Mouse (Mus musculus) layer of hippocampus, adult 9-10 months (tissue): ENCODE measurements around the gene Tnp2.
"Not testable (repeated sequence)": the region's sequence is repeated elsewhere in the genome, so short reads cannot be mapped to it uniquely, and the experiment has no call there.

Experiments used
- DNase-seq: peaks from one replicate; pipeline ENCODE4 v3.0.0; 2022; ENCODE audit warnings: low spot score

Gene Tnp2

DNA sequence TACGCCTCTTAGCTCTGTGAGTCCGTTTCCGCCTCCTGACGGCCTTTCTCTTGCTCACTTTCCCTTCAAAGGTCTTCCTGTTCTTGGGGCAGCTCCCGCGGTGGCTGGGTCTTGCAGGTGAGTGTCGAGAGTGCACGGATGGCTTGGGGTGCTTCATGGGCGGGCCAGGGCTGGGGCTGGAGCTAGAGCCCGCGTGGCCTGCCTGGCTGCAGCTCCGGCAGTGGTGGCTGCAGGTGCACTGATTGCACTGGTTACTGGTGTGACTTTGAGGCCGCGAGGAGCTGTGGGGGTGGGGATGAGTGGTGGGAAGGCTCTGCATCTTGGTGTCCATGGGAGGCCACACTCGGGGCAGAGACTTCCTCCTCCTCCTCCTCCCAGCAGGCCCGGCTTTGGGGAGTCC, at the start of gene Tnp2:
Gene Tnp2, minus strand, starts transcription at position 390 of the 400 bp plus-strand sequence.
- no peak for DNase-seq

DNA sequence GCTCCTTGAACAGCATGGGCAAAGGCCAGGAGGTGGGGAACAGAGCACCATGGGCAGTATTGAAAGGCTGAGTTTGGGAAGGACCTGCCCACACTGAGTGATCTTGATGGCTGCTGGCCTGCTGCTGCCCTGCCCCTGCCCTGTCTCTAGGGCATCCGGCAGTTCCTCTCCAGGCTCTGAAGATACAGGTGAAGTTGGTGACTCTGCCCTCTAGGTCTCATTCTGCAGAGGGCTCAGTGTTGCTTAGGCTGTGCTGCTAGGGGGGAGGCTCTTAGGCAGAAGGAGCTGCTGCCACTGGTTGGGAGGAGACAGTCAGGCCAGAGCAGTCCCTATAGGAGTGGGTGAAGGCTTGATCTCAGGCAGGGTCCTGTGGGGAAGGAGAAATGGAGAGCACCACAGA, 49.4 kb upstream of the Tnp2 start:
- DNase-seq = no peak

DNA sequence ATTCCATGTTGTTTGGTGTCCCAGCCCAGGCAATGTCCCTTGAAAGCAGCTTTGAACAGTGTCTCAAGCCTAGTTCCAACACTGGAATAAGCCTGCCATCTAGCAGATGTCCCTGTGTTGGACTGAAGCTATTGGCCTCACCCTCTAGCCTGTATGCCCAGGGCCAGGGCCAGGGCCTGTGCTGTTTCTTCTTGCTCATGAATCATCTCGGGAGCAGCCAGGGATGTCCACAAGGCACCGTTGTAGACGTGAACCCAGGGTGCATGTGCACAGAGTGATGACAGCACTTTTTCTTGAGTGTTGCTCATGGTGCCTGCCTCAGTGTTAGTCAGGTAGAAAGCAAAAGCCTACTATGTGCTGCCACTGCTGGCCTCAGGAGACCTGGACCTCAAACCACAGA, 48.8 kb upstream of the Tnp2 start:
- DNase-seq = no peak

DNA sequence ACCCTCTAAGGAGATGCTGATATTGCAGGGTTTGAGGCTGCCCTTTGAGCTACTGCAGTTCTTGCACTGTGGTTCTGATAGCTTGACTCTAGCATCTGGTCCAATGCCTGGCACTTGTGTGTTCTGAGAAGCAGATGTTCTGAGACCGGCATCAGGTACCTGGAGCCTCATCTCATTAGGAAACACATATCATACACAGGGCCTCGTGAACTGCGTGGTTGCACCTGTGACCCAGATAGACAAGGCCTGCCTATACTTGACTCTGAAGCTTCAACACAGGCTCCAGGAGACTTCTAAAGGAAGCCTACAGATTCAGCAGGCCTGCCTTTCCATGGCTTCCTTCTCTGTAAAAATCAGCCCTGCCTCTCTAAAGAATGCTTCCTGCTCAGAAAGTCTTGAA, 47.9 kb upstream of the Tnp2 start:
- no peak for DNase-seq

DNA sequence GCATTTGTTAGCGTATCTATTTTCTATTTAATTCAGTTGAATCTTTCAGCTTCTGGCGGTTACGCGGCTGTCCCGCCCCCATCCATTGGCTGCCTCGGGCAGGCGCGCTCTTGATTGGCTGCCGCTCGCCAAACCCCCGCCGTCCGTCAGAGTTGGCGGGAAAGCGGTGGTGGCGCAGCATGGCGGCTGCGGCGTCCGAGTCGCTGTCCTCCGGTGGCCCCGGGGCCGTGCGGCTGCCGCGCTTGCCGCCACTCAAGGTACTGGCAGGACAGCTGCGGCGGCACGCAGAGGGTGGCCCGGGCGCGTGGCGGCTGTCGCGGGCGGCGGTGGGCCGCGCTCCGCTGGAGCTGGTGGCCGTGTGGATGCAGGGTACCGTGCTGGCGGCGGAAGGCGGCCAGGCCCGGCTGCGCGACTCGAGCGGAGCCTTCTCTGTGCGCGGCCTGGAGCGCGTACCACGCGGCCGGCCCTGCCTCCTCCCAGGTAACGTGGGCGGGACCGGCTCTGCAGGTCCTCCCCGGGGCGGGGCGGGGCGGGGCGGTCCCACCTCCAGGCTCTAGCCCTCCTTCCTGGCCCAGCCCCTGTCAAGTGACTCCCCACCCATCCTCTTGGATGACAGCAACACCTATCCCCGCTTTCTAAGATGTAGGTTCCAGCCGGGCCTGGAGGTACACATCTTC, 46.6 kb upstream of the Tnp2 start, which contains the start of gene Rmi2:
Gene Rmi2, plus strand, starts transcription at position 149 of the 677 bp plus-strand sequence.
- peak; percentile 33 for DNase-seq

DNA sequence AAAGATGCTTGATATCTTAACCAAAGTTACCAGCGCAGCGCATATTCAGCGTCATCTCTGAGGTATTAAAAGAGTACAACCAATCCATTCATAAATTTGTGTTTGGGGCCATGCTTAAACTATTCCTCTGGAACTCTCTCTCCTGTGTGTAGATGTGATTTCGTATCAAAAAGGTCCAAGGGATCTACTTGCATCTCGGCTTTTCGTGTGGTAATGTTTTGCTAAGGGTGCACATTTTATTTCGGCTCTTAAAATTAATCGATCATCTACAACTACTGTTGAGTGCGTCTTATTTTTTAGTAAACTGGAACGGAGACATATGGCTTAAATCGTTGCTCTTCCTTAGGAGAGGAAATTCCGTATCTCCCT, 46.1 kb upstream of the Tnp2 start:
- no peak for DNase-seq

DNA sequence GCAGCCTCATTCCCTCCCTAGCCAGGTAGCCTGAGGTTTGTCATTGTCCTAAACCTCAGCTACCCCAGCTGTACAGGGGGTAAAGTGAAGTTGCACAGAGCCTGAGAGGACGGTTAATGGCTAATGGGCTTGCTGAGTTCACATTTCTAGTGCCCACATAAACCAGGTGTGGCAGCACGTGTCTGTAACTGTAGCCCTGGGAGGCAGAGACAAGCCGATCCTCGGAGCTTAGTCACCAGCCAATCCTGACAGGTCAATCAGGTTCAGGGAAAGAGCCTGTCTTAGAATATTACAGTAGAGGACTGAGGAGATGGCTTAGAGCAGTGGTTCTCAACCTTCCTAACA, 40.0 kb upstream of the Tnp2 start:
- DNase-seq = no peak

DNA sequence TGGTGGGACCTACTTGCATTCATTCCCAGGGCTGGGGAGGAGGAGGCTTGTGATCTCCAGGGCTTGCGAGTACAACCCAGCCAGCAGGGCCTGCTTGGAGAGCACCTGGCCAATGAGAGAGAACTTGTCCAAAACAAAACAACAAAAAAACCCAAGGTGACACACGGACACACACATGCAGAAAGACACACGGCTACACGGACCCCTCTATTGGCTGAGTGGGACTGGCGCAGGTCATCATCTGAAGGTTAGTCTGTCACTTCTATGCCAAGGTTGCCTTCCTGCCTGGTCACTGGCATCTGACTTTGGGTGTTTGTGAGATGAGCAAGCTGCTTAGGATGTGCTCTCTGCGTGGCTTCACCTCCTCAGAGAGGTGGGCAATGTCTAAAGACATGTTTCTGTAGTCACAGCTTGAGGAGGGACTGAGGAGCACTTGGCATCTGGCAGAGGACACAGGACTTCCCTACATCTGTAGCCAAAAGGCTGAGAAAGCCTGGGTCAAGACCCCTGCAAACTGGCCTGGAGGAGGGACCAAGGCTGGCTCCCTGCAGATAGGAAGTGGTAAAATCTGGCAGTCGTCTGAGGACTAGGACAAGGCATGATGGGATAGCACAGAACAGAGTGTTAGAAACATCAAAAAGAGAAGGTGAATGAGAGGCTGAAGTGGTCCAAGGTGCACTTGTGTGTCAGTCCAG, 39.5 kb upstream of the Tnp2 start:
- DNase-seq = no peak

DNA sequence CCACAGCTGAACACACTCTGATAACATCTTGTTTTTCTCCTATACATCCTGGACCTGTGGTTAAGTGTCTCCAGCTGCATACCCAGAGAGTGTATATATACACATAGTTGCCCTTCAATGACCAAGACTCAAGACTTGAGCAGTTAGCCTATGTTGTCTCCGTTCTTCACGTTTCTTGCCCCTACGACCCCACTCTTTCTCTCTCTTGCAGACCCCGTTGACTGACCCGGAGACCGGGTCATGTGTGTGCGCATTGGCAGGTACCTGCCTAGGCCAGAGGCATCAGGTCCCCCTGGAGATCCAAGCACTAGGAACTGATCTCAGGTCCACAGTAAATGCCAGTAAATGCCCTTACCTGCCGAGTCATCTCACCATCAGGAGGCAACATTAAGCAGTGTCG, 38.8 kb upstream of the Tnp2 start:
- DNase-seq = no peak

DNA sequence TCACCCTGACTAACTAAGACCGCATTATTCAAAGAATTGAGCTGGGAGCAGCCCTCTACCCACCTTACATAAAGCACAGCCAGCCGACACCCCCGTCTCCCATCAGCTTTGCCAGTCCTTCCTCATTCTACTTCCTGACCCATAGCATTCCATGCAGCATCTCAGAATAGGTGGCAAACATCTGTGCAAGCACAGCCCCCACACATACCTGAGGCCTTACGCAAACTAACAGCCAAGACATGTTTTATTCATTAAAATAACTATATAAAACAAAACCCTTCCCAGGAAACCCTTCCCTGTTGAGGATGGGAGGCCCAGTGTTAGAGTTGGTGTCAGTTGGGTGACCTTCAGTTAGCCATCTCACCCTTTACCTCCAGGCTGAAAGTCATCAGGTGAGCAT, 37.4 kb upstream of the Tnp2 start:
- DNase-seq = no peak

DNA sequence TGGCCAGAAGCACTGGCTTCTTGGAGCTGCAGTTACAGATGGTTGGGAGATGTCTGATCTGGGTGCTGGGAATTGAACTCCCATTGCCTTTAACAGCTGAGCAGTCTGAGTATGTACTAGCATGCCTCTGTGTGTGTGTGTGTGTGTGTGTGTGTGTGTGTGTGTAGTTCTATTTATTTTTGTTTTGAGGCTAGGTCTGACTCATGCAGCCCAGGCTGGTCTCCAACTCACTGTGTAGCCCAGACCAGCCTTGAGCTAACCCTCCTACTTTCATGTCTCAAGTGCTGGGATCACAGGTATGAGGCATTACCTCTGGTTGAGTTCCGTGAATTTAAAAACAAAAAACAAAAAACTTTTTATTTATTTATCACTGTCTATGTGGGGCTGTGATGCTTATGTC, 36.1 kb upstream of the Tnp2 start:
- DNase-seq = no peak

DNA sequence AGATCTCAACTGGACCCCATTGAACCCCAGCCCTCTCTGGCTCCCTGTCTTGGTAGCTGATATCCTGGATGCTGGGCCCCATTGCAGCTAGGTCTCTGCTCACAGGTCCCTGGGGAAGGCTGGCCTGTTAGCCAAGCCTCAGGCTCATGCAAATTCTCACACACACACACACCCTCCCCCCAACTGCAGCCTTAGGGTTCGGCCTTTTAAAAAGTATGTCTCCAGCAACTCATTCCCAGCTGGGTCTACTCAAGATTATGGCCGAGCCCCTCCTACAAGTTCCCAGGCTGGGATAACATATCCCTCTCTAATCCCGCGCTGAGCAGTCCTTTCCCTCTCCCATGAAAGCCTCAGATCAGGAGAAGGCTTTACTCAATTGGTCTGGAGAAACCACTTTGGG, 32.9 kb upstream of the Tnp2 start:
- no peak for DNase-seq

DNA sequence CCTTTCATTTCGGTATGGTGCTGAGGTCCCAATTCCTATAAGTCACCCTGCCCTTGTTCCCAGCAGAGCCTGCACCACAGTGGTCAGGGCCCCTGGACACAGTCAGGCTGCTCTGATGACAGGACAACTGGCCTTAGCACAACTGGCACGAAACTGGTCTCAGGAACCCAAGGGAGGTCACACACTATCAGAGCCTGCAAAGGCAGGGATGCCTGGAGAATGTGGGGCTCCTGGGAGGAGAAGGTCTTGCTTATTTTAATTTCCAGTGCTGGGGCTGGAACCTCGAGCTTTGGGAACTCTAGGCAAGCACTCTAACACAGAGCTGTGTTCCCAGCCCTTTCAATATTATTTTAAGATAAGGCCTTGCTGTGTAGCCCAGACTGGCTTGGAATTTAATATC, 31.5 kb upstream of the Tnp2 start:
- DNase-seq = no peak

DNA sequence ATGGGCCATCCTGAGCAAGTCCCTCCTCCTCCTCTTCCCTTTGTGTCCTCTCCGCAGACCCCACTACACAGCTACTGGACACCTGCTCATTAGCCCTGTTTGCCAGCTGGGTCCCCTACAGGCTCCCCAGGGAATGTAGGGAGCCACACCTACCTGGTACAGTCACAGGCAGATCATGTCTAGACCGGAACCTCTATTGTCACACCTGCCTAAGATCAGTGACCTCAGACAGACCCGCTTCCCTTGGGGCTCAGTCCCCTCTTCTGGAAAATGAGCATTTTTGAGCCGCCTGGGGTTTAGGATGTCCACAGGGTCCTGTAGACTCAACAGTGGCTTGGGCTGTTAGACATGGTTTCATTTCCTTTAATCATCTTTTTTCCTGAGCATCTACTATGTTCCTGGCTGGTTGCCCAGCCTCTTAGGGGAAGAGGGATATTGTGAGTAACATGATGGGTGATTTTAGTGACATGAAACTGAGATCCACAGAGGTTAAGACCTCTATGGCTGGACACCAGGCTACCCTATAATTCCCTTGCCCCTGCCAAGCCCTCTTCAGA, 30.2 kb upstream of the Tnp2 start:
- DNase-seq = no peak

DNA sequence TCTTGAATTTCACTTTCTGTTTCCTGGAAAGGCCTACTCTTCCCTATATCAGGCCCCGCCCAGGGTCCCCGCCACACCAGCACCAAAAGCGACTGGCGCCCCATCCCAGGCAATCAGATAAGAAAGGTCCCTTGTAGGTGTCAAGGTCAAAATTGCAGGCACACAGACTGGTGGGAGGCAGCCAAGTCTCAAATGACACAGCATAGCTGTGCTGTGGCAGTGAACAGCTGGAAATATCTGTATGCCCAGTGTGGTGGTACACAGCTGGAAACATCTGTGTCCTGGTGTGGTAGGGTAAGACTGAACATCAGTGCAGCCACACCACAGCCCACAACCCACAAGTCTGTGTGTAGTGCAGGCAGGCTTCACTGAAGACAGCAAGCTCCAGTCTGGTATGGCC, 26.4 kb upstream of the Tnp2 start:
- DNase-seq = no peak

DNA sequence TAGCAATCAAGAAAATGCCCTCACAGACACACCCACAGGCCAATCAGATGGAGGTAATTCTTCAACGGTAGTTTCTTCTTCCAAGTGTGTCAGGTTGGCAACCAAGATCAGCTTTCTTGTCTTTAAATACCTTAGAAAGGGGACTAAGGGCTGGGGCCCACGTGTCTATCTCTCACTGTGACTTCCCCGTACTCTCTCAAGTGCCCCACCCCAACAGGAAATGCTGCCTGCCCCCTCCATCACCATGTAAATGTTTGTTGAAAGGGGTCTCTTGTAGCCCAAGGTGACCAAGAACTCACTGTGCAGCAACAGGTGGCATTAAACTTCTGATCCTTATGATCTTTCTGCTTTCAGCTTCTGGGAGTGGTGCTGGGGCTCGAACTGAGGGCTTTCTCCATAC, 25.3 kb upstream of the Tnp2 start:
- DNase-seq = no peak

DNA sequence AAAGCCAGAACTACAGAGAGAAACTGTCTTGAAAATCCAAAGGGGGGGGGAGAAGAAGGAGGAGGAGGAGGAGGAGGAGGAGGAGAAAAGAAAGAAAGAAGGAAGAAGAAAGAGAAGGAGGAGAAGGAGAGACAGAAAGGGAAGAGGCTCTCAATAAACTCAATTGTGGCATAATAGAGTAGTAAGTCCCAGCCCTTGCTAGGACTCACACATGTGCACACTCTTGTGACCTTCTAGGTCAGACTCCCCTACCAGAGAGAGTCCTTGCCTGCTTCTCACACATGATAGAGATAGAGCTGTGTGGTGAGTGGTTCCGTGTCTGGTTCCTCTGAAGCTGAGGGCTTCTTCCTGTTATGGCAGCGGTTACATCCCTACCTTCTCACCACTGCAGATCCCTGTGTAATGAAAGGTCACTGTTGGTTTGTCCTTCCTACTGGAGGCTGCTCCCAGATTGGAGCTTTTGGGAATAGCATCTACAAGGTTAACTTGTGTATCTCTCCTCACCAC, 24.5 kb upstream of the Tnp2 start, which contains the start of gene Gm11172:
Gene Gm11172, plus strand, starts transcription at position 51 of the 507 bp plus-strand sequence.
- DNase-seq = no peak

DNA sequence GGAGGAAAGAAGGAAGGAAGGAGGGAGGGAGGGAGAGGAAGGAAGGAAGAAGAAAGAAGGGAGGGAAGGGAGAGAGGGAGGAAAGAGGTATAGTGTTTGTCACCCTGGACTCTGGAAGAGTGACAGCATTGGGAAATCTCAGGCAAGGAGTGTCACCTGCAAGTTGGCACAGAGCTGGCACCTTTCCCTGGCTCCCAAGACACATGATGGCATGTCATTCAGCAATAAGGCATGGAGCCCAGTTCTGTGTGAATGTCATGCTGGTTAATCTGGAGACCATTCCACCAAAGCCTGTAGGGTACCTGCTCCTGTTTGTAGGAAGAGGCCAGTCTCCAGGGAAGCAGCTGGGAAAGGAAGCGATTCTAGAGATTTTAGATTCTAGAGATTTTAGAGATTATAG, 21.9 kb upstream of the Tnp2 start:
- no peak for DNase-seq

DNA sequence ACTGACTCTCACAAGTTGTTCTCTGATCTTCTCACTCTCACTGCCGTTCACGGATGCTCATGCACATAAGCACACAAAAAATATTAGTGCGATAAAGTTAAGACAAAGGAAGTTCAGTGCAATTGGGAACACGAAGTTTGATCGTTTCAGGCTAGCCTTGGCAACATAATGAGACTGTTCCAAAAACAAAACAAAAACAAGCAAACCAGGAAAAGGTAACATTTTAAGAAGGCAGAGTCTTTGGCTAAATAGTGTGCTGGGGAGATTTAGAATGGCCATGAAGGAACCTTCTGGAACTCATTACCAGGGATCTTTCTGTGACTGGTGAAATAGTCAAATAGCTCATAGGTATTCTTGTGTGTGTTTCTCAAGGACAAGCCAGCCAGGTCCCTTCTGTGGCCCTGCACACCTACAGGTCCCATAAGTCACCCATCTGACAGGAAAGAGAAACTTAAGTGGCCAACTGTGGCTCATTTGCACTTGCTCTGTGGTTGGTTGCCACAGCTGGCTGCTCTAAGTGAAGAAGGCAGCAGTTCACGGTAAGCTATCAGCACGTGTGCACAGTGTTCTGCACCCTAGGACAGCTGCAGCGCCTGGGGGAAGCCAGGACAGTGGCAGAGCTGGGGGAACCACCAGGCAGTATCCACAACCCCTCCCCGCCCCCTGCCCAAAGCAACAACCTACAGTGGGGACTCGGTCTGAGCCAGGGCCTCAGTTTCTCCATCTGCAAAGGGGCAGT, 17.5 kb upstream of the Tnp2 start, which contains the start of gene Prm1:
Gene Prm1, minus strand, starts transcription at position 51 of the 739 bp plus-strand sequence.
- DNase-seq = no peak

DNA sequence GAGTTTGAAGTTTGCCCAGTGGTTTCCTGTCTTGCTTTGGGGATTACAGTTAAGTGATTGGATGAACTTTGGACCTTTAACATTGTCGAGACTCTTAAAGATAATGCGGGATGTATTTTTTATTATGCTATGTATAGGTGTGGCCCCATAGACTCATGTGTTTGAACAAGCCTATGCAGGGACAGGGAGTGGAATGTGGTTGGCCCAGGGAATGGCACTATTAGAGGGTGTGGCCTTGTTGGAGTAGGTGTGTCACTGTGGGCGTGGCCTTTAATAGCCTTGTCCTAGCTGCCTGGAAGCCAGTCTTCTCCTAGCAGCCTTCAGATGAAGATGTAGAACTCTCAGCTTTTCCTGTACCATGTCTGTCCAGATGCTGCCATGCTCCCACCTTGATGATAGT, 14.0 kb upstream of the Tnp2 start:
- DNase-seq = not testable (repeated sequence)

DNA sequence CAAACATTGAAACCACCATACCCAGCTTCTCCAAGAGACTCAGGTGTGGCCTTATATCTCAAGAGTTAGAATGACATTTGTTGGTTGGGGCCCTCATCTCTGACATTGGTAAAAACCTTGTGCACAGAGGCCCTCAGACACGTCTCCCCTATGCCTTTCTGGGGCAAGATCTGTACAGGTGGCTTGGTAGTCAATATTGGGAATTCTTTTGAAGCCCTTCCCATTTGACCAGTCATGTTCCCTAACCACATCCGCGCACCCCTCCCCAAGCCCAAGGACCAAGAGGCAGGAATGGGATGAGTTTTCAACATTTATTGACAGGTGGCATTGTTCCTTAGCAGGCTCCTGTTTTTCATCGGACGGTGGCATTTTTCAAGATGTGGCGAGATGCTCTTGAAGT, 7.6 kb upstream of the Tnp2 start, which contains the start of gene Prm2:
Gene Prm2, minus strand, starts transcription at position 101 of the 400 bp plus-strand sequence.
- no peak for DNase-seq

DNA sequence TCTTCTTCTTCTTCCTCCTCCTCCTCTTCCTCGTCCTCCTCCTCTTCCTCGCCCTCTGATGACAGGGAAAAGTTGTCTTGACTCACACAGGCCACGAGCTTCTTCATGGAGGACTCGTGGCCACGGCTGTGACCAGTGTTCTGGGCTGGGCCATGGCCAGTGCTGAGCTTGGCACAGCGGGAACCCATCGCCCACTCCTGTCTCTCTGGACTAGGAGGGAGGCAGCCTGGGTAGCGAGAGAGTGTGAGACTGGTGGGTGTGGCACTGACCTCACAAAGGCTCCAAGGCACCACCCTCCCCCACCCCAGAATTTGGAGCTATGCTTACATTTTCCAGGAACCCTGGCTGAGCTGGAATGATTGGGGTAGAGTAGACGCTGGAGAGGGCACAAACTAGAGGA, 2.2 kb upstream of the Tnp2 start, which contains the start of gene Prm3:
Gene Prm3, minus strand, starts transcription at position 213 of the 400 bp plus-strand sequence.
- DNase-seq = no peak
